Mouse (Mus musculus) bone marrow, adult 2 months (tissue): ENCODE measurements around the gene Aanat.

Experiments
- CTCF ChIP-seq: fragments of 200-500 bp; IDR thresholded peaks from 2 replicates; pipeline ENCODE4 v1.5.1; 2011; ENCODE audit warnings: low read length, control low read depth; ENCODE audit not compliant: control insufficient read depth, insufficient read depth
- POLR2A ChIP-seq: fragments of 200-500 bp; IDR thresholded peaks from 2 replicates; pipeline ENCODE4 v1.6.1; 2011; ENCODE audit warnings: low read depth, mild to moderate bottlenecking, control low read depth, low read length, borderline replicate concordance; ENCODE audit not compliant: control insufficient read depth

GRCm38 (mm10) chr11:116620073-116620472 is 33.8 kb downstream of the Aanat start:
- TF ChIP-seq CTCF: no peak
- TF ChIP-seq POLR2A: no peak
